Comparison of ENCODE assay signal across 8 mouse cellular contexts in genomic region chrX:108832674-108833189, GRCm38 (mm10). TPM values are rescaled to one million over a fixed set of nuclear protein-coding genes. Genes with fewer than 3 reads are reported as not detected.
DNase-seq lines count a peak whose midpoint lies in the region; ATAC-seq lines count a peak whose summit lies in the region.

No protein-coding gene starts in this region.

- H3K9me3 ChIP-seq in hindbrain, embryonic 14.5 days (ENCODE audit: control insufficient read depth, low read length) = no peaks in the 10 kb centered on the region

- peak; percentile 88 for DNase-seq in NIH3T3 (ENCODE audit: low read depth)
- peak; percentile 87 for DNase-seq in cerebellum, postnatal 10 days
- peak; percentile 71 to 76 for DNase-seq in frontal cortex, postnatal 14 days (ENCODE audit: low spot score in 2 of 2)
- peak; percentile 89 for DNase-seq in hindbrain, embryonic 14.5 days (ENCODE audit: low spot score)
- peak; percentile 71 to 75 for DNase-seq in layer of hippocampus, postnatal 36 days
- peak; percentile 93 for DNase-seq in lung, postnatal 36 days
- DNase-seq in retina, postnatal 1 day = peak; percentile 93
- DNase-seq in urinary bladder, adult 18-20 months (ENCODE audit: low spot score in 2 of 2) = peak; percentile 62 to 73

- peak overlapping the region; percentile 66 for H3K9ac ChIP-seq in hindbrain, embryonic 14.5 days

- ATAC-seq in hindbrain, embryonic 14.5 days (ENCODE audit: low FRiP score) = peak; percentile 86

- H3K36me3 ChIP-seq in hindbrain, embryonic 14.5 days (replicated peaks; ENCODE audit: control insufficient read depth, insufficient read depth) = no peaks in the 10 kb centered on the region

- whole genome bisulfite sequencing in hindbrain, embryonic 14.5 days = 17% methylated on average over 13 of the region's 13 CpGs

- H3K27me3 ChIP-seq in hindbrain, embryonic 14.5 days (ENCODE audit: control insufficient read depth, insufficient read depth, low read length) = no peaks in the 10 kb centered on the region

- H3K4me2 ChIP-seq in hindbrain, embryonic 14.5 days (replicated peaks) = peak overlapping the region; percentile 49

- H3K27ac ChIP-seq in hindbrain, embryonic 14.5 days = peak overlapping the region; percentile 82

- no peaks in the 10 kb centered on the region for H3K4me1 ChIP-seq in hindbrain, embryonic 14.5 days (replicated peaks; ENCODE audit: control insufficient read depth, insufficient read depth, low read length)

- peak overlapping the region; percentile 49 for H3K4me3 ChIP-seq in hindbrain, embryonic 14.5 days (replicated peaks; ENCODE audit: low read length)

RNA-seq across cellular contexts. Expression of gene Brwd3, which starts 1.4 kb away (rescaled TPM):
- polyA plus RNA-seq in hindbrain, embryonic 14.5 days (2014; fragmentation: Nextera tagmentation; extraction: Ambion mirVana) = 3.7 TPM in 2 replicates
- total RNA-seq in layer of hippocampus, postnatal 36 days (2021) = 10 to 100 TPM; 13.8 to 18.5 TPM

Comparison
In these comparisons a context has a peak if more than half of its experiments do, and no peak if none do; other contexts are left out.
1. Peak in every context shown above with its lines: DNase-seq, ATAC-seq, H3K4me3 ChIP-seq and H3K27ac ChIP-seq.